Mouse (Mus musculus) frontal cortex, postnatal 25 days (tissue): ENCODE measurements at regions not wholly inside any gene's neighbourhood (a gene's known extent, or its start where the extent isn't known, plus 50 kb on each side); places are given as distances from the start of the nearest gene placed in this dataset.

Source experiments
- DNase-seq, 2 experiments: peaks; one replicate each; pipeline ENCODE4 v3.0.0; 2022; ENCODE audit warnings: low spot score in 2 of 2

- no peak for DNase-seq
These were observed 202.4 kb upstream of the Prdm1 start for GRCm38 (mm10) chr10:44730721-44731120.

DNA sequence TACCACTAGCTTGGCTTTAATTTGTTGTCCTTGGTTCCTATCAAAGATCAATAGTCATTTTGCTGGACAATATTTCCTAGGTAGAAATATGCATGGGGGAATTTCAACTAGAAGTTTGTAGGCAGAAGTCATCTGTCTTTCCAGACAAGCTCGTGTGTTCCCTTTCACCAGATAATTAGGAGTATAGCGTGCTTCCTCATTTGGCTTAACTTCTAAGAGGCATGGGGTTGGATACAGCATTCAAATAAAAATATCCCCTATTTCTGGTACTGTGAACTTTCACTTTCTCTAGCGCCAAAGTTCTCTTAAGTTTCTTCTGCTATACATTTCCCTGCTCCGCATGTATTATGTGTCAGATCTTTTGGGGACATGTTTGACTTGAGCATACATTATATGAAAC lies 200.7 kb upstream of the Prdm1 start:
- DNase-seq = no peak

DNA sequence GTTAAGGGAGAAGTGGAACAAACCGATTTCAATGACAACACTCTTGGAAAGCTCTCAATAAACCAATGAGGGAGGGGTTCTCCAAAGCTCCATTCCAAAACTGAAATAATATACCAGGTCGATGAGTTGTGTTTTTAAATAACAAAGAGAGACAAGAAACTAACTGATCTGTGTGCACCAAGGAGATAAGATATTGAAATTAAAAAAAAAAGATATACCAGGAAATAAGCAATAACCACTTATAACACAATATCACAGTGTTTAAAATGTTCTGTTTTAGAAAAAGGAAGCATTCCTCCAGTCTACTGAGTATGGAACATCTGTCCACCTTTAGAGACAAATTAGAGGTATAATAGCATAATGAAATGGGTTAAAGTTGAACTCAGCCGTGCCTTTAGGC lies 196.3 kb upstream of the Prdm1 start:
- DNase-seq = no peak

GRCm38 (mm10) chr10:44723845-44724244 lies 195.5 kb upstream of the Prdm1 start:
- DNase-seq = no peak

DNA sequence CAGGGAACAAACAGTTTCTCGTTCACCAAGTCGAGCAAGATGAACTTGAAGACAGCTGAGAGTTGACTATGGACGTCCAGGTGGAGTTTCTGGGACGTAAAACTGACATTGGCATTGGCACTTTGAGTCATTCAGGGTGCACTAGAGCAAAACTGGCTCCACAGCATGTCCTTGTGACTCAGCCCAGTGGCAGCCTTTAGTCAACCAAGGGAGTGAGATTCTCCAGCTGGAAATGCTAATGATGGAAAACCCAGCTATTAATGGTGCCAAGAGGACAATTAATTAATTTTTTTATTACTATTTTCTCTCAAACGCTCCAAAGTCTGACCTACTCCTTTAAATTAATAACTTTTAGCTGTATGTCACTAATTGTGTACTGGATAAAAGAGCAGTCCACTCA lies 195.0 kb upstream of the Prdm1 start:
- DNase-seq = no peak

GRCm38 (mm10) chr10:44721670-44722069 lies 193.4 kb upstream of the Prdm1 start:
- DNase-seq = no peak

- DNase-seq = no peak
These were observed 188.3 kb upstream of the Prdm1 start for GRCm38 (mm10) chr10:44716612-44717011.

- DNase-seq = no peak
These were observed 187.6 kb upstream of the Prdm1 start for GRCm38 (mm10) chr10:44715902-44716301.

- no peak for DNase-seq
These were observed 180.5 kb upstream of the Prdm1 start for GRCm38 (mm10) chr10:44708830-44709229.

DNA sequence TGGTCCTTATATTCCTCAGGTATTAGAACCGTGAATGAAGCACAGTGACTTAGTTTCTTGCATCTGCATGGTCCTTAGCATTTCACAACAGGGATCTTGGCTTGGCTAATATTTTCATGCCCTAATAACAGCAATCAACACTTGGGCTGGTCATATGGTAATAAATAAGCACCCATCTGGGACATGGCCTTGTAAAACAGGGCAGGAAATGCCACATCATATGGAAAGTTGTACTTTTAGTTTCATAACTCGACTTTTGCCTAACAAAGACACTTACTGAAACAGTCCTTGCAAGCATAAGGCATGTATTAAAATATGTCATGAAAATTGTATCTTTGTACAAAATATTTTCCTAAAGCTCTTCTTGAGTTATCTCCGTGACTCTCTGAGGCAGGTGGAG lies 175.8 kb upstream of the Prdm1 start:
- DNase-seq = no peak

DNA sequence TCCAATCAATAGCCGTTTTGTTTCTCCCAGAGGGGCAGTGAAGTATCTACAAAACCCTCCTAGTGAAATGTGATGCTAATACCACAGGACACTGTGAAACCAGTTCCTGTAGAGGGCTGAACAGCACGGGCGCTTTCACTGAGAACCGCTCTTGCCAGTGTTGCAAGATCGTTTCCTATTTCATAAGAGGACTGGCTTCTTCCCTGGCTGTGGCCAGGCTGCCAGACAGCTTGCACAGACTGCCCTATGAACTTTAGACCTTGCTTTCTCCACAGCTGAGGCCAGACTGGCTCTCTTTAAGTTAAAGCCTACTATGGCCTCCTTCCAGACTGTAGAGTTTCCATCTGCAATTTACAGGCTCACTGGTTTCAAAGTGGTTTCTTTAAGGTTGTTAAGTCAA lies 173.8 kb upstream of the Prdm1 start:
- no peak for DNase-seq

- no peak for DNase-seq
These were observed 171.8 kb upstream of the Prdm1 start for GRCm38 (mm10) chr10:44699988-44700537.

DNA sequence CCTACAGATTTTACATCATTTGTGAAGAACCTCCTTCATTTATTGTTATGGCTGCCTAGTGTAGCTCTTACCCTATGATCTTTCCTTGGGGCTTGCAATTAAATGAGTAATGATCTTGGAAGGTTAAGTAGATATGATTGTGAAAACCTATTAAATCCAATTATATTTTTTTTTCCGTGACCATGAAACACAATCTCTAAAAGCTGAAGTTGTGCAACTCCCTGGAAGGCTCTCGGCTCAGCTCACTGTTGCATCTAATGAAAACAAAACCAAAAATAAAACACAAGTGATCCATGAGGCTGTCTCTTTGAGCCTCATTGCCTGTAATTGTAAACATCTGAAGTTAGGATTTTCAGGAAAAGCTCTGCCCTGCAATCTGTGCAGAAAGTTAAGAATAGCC lies 169.7 kb upstream of the Prdm1 start:
- no peak for DNase-seq

- no peak for DNase-seq
These were observed 168.7 kb upstream of the Prdm1 start for GRCm38 (mm10) chr10:44696973-44697372.

GRCm38 (mm10) chr10:44691590-44692327 lies 163.5 kb upstream of the Prdm1 start:
- no peak for DNase-seq

- DNase-seq = no peak
These were observed 160.3 kb upstream of the Prdm1 start for GRCm38 (mm10) chr10:44688555-44688954.

DNA sequence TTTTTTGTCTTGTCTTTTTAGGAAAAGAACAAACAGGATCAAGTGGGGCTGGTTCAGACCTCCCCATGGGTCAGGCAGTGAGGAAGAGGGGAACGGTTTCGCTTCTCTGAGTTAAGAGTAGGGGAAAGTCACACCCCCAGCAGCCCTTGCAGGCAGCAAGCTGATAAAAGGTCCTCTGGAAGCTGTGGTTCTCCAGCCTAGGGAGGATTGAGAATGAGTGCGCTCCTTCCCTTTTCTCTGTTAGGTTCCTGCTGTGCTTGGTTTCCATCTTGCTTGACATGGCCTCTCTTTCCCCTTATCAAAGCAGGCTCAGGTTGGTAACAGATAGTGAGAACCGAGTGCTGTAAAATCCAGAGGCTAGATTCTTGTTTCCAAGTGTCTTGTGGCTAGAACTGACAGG lies 157.8 kb upstream of the Prdm1 start:
- no peak for DNase-seq

DNA sequence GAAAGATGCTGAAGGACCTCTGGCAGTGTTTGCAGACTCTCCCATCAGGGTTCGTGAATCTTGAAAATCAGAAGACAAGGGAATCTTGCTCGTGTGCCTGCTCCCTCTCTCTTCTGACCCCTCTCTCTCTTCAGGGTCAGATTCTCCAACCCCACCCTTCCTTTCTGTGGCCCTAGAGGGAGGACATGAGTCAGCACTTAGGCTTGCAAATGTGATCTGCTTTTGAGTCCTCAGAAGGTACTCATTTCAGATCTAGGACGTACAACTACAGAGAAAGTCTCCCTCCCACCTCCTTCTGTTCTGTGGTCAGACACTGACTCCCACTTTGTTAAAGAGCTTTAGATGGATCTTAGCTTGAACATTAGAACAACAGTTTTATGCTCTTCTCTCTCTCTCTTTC lies 156.9 kb upstream of the Prdm1 start:
- no peak for DNase-seq

GRCm38 (mm10) chr10:44676506-44676905 lies 148.2 kb upstream of the Prdm1 start:
- DNase-seq = no peak

- no peak for DNase-seq
These were observed 137.3 kb upstream of the Prdm1 start for GRCm38 (mm10) chr10:44665509-44666144.

DNA sequence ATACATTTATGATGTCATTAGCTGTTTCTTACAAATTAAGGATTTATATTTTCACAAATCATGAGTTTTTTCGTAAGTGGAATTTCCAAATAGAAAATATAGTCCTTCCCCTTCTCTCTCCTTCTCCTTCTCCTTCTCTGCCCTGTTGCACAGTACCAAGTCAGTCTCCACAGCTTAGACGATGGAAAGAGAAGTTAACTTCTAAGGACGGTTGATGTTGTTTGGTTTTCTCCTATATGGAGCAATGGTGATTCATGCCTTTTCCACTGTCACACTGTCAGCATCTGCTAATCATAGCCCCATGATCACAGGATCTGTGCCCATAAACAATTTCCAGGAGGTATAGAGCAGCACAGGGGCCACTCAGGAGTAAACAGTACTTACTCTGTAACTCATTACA lies 131.2 kb upstream of the Prdm1 start:
- DNase-seq = no peak

DNA sequence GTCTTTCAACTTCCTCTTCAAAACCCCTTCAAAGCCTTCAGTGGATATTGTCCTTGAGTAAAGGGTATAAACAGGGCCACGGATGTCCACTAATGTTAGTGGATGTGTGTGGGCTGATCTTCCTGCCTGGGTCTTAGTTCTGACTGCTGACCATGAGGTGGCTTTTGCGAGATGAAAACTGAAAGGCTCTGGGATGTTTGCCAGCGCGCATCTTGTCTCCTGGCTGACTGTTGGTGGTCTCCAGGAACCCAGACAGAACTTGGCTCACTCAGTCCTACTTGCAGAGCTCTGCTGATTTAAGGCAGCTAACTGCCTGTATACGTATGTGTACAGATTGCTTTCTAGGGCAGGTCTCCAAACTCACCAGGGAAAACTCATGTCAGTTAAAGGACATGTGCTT lies 125.5 kb upstream of the Prdm1 start:
- DNase-seq = no peak

- no peak for DNase-seq
These were observed 118.7 kb upstream of the Prdm1 start for GRCm38 (mm10) chr10:44647021-44647420.
